Mouse (Mus musculus): Measurements from ENCODE around the gene Ube2v1. TPM values are rescaled to one million over a fixed set of nuclear protein-coding genes. Genes with fewer than 3 reads are reported as not detected.
"Not testable (repeated sequence)": the region's sequence is repeated elsewhere in the genome, so short reads cannot be mapped to it uniquely, and the experiment has no call there.

Gene Ube2v1
- total RNA-seq, 2 experiments from 2014 or later, result 158 to 180 TPM

DNA sequence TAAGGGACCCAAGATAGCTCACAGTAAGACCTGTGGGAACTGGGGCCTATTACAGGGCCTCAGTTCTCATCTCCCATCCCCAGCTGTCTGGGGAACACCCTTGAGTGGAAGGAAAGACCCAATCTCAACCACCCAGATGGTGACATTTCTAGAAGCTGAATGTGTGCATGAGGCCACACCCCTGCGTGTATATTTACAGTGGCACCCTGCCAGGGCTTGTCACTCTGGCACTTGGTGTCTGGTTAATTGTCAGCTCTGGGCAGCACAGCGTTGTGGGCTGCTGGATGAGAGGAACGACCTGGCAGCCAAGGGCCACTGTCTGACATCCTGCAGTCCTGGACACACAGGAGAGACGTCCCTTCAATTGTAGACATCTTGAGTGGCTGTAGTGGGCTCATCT lies 3.0 kb downstream of the Ube2v1 start:
- no peak for DNase-seq
- intact Hi-C loops (cut with DNase I; ENCODE audit: low total_unique reads), result no loop called here

DNA sequence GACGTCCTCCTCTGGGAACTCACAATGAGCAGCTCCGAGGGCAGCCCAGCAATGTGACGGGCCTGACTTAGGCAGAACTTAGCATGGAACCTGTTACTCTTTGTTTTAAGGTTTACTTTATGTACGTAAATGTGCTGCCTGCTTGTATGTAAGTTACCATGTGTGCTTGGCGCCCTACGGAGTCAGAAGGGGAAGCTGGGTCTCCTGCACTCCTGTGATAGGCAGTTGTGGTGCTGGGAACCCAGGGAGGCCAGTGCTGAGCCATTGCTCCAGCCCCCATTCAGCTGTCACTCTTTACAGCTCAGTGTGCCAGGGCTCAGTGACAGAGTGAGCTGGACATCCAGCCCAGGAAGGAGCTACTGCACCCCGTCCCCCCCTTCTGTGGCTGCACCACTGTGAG lies 4.9 kb downstream of the Ube2v1 start:
- intact Hi-C loops (cut with DNase I; ENCODE audit: low total_unique reads), result no loop called here
- DNase-seq, result no peak

DNA sequence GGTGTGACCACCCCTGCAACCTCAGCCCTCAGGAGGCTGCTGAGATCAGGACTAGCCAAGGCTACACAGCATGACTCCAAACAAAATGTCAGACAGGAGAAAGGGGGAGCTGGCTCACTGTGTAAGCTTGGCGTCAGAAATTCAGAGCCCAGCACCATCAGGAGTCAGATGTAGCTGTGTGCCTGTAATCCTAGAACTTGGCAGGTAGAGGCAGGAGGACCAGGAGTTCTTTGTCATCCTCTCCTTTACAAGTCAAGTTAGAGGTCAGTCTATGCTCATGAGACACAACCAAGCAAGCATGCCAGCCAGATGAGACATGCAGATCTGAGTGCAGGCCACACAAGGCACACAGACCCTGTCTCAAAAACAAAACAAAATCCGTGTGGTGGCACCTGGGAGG lies 6.2 kb downstream of the Ube2v1 start:
- DNase-seq, result no peak

GRCm38 (mm10) chr2:167624368-167625075 lies 7.4 kb downstream of the Ube2v1 start:
- intact Hi-C loops (cut with DNase I; ENCODE audit: low total_unique reads), result no loop called here
- DNase-seq, result no peak

More for the DNA sequence above, 6.2 kb downstream of the Ube2v1 start:
- intact Hi-C loops (cut with DNase I; ENCODE audit: low total_unique reads), result no loop called here

- DNase-seq, result no peak
- intact Hi-C loops (cut with DNase I; ENCODE audit: low total_unique reads), result no loop called here
Observed at GRCm38 (mm10) chr2:167622965-167623364, 8.9 kb downstream of the Ube2v1 start.

- intact Hi-C loops (cut with DNase I; ENCODE audit: low total_unique reads), result no loop called here
- DNase-seq, result no peak
Observed at GRCm38 (mm10) chr2:167622352-167622751, 9.5 kb downstream of the Ube2v1 start.

DNA sequence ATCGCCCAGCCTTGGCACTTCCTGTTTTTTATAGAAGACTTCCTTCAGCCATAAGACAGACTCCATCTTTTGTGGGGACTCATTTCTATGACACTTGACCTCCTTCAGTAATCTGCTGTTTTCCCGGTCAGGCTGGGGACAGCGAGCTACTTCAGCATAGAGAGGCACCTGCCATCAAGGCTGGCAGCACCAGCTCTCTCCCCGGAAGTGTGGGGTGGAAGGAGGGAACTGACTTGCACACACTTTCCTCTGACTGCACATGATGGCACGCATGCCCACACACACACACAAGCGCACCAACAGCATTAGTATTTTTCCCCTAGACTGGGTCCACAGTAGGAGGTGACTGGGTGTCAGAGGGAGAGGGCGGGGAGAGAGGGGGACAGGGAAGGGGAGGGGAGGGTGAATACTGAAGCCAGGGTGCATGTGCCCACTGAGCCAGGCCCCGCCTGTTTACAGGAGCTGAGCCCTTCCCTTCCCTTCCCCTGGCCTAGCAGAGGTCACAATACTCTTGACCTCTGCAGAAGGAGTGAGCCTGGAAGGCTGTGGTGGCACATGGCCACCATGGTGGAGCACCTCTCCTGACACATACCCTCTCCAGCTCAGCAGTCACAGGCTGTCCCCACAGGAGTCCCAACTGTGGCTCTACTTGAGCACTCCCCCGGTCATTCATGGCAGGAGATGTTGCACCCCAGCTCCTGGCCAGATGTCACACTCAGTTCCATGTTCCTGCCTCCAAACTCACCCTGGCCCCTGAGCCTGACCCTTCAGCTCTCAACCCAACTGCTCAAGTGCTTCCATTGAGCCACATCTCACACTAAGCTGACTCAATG lies 10.4 kb downstream of the Ube2v1 start:
- intact Hi-C loops (cut with DNase I; ENCODE audit: low total_unique reads), result no loop called here
- no peak for DNase-seq

DNA sequence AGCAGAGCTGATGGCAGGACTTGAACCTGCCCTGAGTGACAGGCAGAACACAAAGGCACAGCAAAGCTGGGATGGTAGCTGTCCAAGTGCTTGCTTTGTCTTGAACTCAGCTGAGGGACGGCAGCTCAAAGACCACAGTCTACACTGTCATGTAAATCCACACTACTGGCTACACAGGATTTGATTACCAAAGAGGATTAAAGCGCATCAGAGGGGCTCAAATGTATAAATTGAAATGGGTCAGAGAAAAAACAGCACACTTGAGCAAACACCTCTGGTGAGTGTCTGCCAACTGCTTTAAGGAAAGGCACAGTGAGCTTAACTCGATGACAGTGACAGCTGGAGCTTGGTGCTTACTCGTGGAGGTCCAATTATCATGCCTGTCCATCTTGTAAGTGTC lies 14.4 kb downstream of the Ube2v1 start:
- intact Hi-C loops (cut with DNase I; ENCODE audit: low total_unique reads), result no loop called here
- no peak for DNase-seq

DNA sequence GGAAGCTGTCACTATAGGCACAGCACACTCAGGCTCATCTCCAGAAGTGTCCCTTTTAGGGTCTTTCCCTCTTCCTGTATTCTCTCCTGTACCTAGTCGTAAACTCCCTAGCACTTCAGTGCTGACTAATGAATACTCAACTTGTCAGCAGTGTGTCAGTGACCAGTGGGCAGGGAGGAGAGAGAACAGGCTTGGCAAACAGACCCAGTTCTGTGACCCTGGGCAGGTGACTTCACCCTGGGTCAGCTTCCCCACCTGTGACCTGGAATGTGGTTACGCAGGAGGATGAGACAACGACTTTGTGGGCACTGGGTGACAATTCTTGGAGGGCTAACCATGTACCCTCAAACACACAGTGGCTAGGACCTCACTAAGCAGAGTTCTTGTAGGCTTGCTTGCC lies 14.9 kb downstream of the Ube2v1 start:
- DNase-seq, result no peak
- intact Hi-C loops (cut with DNase I; ENCODE audit: low total_unique reads), result no loop called here

DNA sequence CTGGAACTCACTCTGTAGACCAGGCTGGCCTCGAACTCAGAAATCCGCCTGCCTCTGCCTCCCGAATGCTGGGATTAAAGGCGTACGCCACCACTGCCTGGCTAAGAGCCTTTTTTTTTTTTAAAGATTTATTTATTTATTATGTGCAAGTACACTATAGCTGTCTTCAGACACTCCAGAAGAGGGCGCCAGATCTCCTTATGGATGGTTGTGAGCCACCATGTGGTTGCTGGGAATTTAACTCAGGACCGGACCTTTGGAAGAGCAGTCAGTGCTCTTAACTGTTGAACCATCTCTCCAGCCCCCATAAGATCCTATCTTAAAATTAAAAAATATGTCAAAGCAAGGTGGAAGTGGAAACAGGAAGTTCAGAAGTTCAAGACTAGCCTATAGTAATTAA lies 18.6 kb downstream of the Ube2v1 start:
- DNase-seq; intact Hi-C loops (cut with DNase I; ENCODE audit: low total_unique reads): not testable (repeated sequence)

DNA sequence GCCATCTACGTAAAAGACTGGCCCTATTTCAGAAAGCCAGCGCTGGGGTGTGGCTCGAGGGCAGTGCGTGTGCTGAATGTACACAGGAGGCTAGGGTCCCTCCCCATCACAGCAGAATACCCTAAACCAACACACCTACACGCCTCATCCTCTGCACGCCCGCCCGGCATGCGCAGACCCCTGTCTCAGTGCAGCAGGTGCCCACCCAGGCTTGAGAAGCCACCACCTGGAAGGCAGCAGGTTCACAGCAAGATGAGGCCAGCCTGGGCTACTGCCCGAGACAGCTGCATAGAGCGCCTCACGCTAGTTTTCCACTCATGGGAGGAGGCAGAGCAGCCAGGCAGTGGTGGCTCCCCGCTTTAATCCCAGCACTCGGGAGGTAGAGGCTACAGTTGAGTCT lies 19.8 kb downstream of the Ube2v1 start:
- DNase-seq, result no peak
- intact Hi-C loops (cut with DNase I; ENCODE audit: low total_unique reads), result no loop called here

DNA sequence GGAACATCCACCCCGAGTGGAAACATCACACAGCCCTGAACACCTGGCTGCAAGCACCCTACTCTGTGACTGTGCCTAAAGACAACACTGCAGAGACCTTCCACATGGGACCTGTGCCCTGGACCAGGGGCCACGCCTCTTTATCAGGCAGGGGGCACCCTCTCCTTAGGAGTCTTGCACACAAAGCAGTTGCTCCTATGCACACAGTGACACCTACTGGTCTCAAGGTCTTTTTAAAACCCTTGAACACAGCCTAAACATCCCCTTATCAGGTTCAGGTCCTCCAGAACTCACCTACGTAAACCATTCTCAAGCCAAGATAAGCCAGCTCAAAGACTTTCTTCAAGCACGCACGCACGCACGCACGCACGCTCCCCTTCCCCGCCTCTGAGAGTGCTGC lies 20.6 kb downstream of the Ube2v1 start:
- intact Hi-C loops (cut with DNase I; ENCODE audit: low total_unique reads), result no loop called here
- DNase-seq, result no peak

GRCm38 (mm10) chr2:167606745-167607123 lies 25.2 kb downstream of the Ube2v1 start:
- intact Hi-C loops (cut with DNase I; ENCODE audit: low total_unique reads), result no loop called here
- peak; percentile 42 for DNase-seq

GRCm38 (mm10) chr2:167605817-167606744 lies 25.8 kb downstream of the Ube2v1 start:
- intact Hi-C loops (cut with DNase I; ENCODE audit: low total_unique reads), result loop anchor here (2.0 kb wide), 1 partner anchor 69 kb away; no protein-coding TSS in a partner anchor
- no peak for DNase-seq

GRCm38 (mm10) chr2:167605178-167605794 lies 26.6 kb downstream of the Ube2v1 start:
- DNase-seq, result peak; percentile 92
- intact Hi-C loops (cut with DNase I; ENCODE audit: low total_unique reads), result loop anchor here (2.0 kb wide), 1 partner anchor 68 kb away; no protein-coding TSS in a partner anchor

DNA sequence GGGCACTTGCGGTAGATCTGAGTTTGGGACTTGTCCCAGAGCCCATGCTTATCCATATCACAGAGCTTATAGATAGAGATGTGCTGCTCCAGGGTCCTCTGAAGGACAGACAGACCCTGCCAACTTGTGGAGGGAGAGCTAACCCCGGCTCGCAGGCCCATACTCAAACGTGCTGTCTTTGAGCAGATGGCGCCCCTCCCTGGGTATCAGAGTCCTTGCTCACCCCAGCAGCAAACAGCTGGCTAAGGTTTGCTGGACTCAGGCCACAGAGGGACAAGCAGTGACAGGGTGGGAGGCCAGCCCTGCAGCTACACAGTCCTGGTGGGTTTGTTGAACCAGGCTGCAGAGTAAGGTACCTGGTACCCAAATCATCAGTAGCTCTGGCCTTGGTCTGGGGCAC lies 28.9 kb downstream of the Ube2v1 start:
- peak; percentile 58 for DNase-seq
- intact Hi-C loops (cut with DNase I; ENCODE audit: low total_unique reads), result no loop called here

GRCm38 (mm10) chr2:167602364-167602763 lies 29.5 kb downstream of the Ube2v1 start:
- intact Hi-C loops (cut with DNase I; ENCODE audit: low total_unique reads), result no loop called here
- no peak for DNase-seq

DNA sequence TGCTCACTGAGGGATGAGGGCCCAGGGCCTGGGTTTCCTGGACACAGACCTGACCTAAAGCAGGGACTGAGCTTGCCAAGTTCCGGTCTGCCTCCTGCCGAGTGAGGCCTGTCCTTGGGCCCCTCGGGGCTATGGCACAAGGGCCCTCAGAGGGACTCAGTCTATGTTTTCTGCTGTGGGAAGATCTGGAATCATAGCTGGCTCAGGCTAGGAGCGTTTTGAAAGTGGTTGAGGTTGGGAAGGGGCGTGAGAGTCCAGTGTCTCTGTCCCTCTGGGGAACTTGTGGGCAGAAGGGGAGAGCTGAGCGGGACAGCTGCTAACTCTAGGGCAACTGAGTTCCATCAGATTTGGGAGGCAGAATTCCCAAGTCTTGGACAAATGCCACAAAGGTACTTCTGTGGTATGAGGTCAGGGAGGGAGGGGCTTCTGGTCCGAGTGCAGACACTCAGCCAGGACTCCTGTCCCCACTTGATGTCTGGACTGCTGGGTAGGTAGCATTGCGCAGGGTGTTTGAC lies 31.4 kb downstream of the Ube2v1 start:
- intact Hi-C loops (cut with DNase I; ENCODE audit: low total_unique reads), result no loop called here
- DNase-seq, result no peak

DNA sequence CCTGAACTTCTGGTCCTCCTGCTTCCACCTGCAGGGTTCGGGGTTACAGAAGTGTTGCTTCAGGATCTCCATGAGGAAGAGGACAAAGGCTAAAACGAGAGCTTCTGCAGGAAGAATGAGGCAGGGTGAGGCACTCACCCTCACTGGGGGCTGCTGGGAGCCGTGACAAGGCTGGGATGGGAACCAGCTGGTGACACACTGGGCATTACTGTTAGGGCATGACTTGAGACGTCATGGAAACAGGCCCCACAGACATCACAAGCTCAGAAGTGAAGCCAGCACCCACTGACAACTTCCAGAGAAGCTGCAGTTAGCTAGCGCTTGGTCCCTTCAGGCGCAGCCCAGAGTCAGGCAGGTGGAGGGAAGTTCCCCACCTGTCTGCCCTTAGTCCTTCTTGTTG lies 32.0 kb downstream of the Ube2v1 start:
- intact Hi-C loops (cut with DNase I; ENCODE audit: low total_unique reads), result no loop called here

More for the DNA sequence above, 32.0 kb downstream of the Ube2v1 start:
- no peak for DNase-seq

All from gastrocnemius, postnatal 14 days (tissue).